Mouse (Mus musculus) lung, postnatal 0 days (tissue): ENCODE measurements around the gene Ifi205. TPM values are rescaled to one million over a fixed set of nuclear protein-coding genes. Genes with fewer than 3 reads are reported as not detected.
"Not testable (repeated sequence)": the region's sequence is repeated elsewhere in the genome, so short reads cannot be mapped to it uniquely, and the experiment has no call there.

Source experiments
- ATAC-seq: fragments of 200-750 bp; cut with Nextera tagmentation; 2 replicates; pipeline ENCODE4 v1.8.0; 2017; ENCODE audit warnings: moderate library complexity
- DNase-seq: peaks from one replicate; pipeline ENCODE4 v3.0.0-alpha.2; 2016; ENCODE audit warnings: low spot score
- H3K27ac ChIP-seq: fragments of 300-500 bp; sonication (generic); 2 replicates; pipeline ENCODE4 v1.5.1; 2014; ENCODE audit warnings: antibody characterized with exemption, mild to moderate bottlenecking, low read length, mixed read lengths
- H3K27me3 ChIP-seq: fragments of 300-500 bp; sonication (generic); replicated peaks from 2 replicates; pipeline ENCODE4 v1.6.1; 2014; ENCODE audit warnings: low read length, mixed read lengths; ENCODE audit not compliant: insufficient read depth
- H3K36me3 ChIP-seq: fragments of 300-500 bp; sonication (generic); 2 replicates; pipeline ENCODE4 v1.6.1; 2014; ENCODE audit warnings: low read length, mixed read lengths; ENCODE audit not compliant: insufficient read depth
- H3K4me1 ChIP-seq: fragments of 300-500 bp; sonication (generic); 2 replicates; pipeline ENCODE4 v1.6.1; 2014; ENCODE audit warnings: antibody characterized with exemption, low read depth, low read length, mixed read lengths; ENCODE audit not compliant: insufficient read depth
- H3K4me2 ChIP-seq: fragments of 300-500 bp; sonication (generic); replicated peaks from 2 replicates; pipeline ENCODE4 v1.6.1; 2014; ENCODE audit warnings: low read depth, mild to moderate bottlenecking, low read length, moderate library complexity, mixed read lengths
- H3K4me3 ChIP-seq: fragments of 300-500 bp; sonication (generic); 2 replicates; pipeline ENCODE4 v1.5.1; 2014; ENCODE audit warnings: low read depth, low read length
- H3K9ac ChIP-seq: fragments of 300-500 bp; sonication (generic); replicated peaks from 2 replicates; pipeline ENCODE4 v1.6.1; 2014; ENCODE audit warnings: low read depth, mild to moderate bottlenecking
- H3K9me3 ChIP-seq: fragments of 300-500 bp; sonication (generic); 2 replicates; pipeline ENCODE4 v1.6.1; 2016; ENCODE audit warnings: low read length, mixed read lengths
- CTCF ChIP-seq: IDR thresholded peaks from 2 replicates; pipeline ENCODE4 v1.5.1; 2016; ENCODE audit warnings: antibody characterized with exemption, mild to moderate bottlenecking
- EP300 ChIP-seq: IDR thresholded peaks from 2 replicates; pipeline ENCODE4 v1.6.1; 2016; ENCODE audit warnings: antibody characterized with exemption, mild to moderate bottlenecking, control low read depth
- WGBS: fragments of 180-500 bp; shearing (Covaris S2); extraction: QIAGEN DNeasy Blood & Tissue Kit; methylation state at CpG from one replicate; pipeline ENCODE4 v1.1.7; 2014; 5-methylcytosine and 5-hydroxymethylcytosine counted together
- polyA plus RNA-seq: library from polyadenylated mRNA; unstranded; fragments of >200 nt; fragmentation: Nextera tagmentation; extraction: Ambion mirVana; gene quantifications from 2 replicates; pipeline ENCODE4 v1.2.1, GENCODE M21; 2015

The Ifi205 gene
- polyA plus RNA-seq, 1 experiment from 2014 or later: 0.37 TPM

DNA sequence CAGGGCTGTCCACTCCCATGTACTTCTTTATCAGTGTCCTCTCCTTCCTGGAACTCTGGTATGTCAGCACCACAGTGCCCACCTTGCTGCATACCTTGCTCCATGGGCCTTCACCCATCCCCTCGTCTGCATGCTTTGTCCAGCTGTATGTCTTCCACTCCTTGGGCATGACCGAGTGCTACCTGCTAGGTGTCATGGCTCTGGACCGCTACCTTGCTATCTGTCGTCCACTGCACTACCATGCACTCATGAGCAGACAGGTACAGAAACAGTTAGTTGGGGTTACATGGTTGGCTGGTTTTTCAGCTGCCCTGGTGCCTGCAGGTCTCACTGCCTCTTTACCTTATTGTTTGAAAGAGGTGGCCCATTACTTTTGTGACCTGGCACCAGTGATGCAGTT lies 18.9 kb upstream of the Ifi205 start:
- no peaks in the 10 kb centered on the region for H3K27me3 ChIP-seq
- H3K9ac ChIP-seq: no peak overlapping the region
- TF ChIP-seq EP300 (no peak), CTCF (no peak)
- no peak overlapping the region for H3K4me3 ChIP-seq
- no peak for DNase-seq
- H3K4me2 ChIP-seq: no peak overlapping the region
- ATAC-seq: no peak
- H3K36me3 ChIP-seq: no peaks in the 10 kb centered on the region
- no peaks in the 10 kb centered on the region for H3K9me3 ChIP-seq
- no peaks in the 10 kb centered on the region for H3K4me1 ChIP-seq
- no peak overlapping the region for H3K27ac ChIP-seq
- WGBS: 81% methylated on average over 4 of the region's 4 CpGs

GRCm38 (mm10) chr1:174049357-174049756 lies 17.7 kb upstream of the Ifi205 start:
- not testable (repeated sequence) for DNase-seq, H3K4me1 ChIP-seq, H3K27me3 ChIP-seq, H3K4me2 ChIP-seq, H3K9me3 ChIP-seq, H3K9ac ChIP-seq, H3K36me3 ChIP-seq, ATAC-seq, H3K4me3 ChIP-seq, H3K27ac ChIP-seq
- WGBS: 36% methylated on average over 4 of the region's 4 CpGs

- 67% methylated on average over 2 of the region's 2 CpGs for WGBS
- H3K36me3 ChIP-seq: no peaks in the 10 kb centered on the region
- DNase-seq: no peak
- H3K9ac ChIP-seq: no peak within 1 kb of the TSS
- no peaks in the 10 kb centered on the region for H3K4me1 ChIP-seq
- no peaks in the 10 kb centered on the region for H3K27me3 ChIP-seq
- no peak within 1 kb of the TSS for H3K27ac ChIP-seq
- no peak within 1 kb of the TSS for H3K4me3 ChIP-seq
- no peak within 1 kb of the TSS for H3K4me2 ChIP-seq
- no peaks in the 10 kb centered on the region for H3K9me3 ChIP-seq
- ATAC-seq: no peak
- TF ChIP-seq CTCF (no peak), EP300 (no peak)
Observed at GRCm38 (mm10) chr1:174048893-174049292, 17.3 kb upstream of the Ifi205 start, which contains the start of gene Olfr432. Olfr432 (plus strand) TSS chr1:174049205.

DNA sequence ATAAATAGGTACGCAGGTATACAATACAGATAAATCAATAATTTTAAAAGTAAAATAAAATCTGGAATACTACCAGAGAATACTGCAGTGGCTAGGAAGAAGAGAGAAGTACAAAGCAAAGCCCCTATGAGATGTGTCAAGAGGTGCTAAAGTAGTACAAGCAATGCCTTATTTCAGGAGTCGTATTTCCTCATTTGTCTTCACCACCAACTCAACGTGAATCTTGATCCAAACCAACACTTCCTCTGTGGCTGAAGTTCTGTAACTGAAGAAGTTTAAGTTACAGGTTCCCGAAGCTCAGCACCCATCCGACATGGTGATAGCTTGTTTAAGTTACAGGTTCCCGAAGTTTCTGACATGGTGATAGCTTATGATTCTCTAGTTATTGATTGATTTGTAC lies 16.6 kb upstream of the Ifi205 start:
- not testable (repeated sequence) for H3K9me3 ChIP-seq, DNase-seq, H3K4me2 ChIP-seq, H3K27ac ChIP-seq, H3K36me3 ChIP-seq, ATAC-seq, H3K4me1 ChIP-seq, H3K9ac ChIP-seq, H3K27me3 ChIP-seq, H3K4me3 ChIP-seq
- WGBS: 64% methylated on average over 5 of the region's 6 CpGs

GRCm38 (mm10) chr1:174044431-174044830 lies 12.8 kb upstream of the Ifi205 start:
- Histone ChIP-seq H3K27ac (no peak overlapping the region), H3K4me1 (no peaks in the 10 kb centered on the region), H3K4me2 (no peak overlapping the region), H3K27me3 (no peaks in the 10 kb centered on the region), H3K9ac (no peak overlapping the region), H3K4me3 (no peak overlapping the region), H3K9me3 (no peaks in the 10 kb centered on the region), H3K36me3 (no peaks in the 10 kb centered on the region)
- DNase-seq (peak; percentile 45), ATAC-seq (no peak)
- WGBS: 53% methylated on average over 2 of the region's 2 CpGs
- TF ChIP-seq CTCF (no peak), EP300 (peak; percentile 59)

DNA sequence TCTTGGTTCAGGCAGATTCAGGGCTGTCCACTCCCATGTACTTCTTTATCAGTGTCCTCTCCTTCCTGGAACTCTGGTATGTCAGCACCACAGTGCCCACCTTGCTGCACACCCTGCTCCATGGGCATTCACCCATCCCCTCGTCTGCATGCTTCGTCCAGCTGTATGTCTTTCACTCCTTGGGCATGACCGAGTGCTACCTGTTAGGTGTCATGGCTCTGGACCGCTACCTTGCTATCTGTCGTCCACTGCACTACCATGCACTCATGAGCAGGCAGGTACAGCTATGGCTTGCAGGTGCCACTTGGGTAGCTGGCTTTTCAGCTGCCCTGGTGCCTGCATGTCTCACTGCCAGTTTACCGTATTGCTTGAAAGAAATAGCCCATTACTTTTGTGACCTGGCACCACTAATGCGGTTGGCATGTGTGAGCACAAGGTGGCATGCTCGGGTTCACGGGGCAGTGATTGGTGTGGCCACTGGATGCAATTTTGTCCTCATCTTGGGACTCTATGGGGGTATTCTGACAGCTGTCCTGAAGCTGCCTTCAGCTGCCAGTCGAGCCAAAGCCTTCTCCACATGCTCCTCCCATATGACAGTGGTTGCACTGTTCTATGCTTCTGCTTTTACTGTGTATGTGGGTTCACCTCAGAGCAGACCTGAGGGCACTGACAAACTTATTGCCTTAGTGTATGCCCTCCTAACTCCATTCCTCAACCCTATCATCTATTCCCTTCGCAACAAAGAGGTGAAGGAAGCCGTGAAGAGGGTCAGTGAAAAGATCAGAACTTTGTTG lies 10.7 kb upstream of the Ifi205 start:
- H3K27ac ChIP-seq, ATAC-seq, DNase-seq, H3K36me3 ChIP-seq, H3K4me1 ChIP-seq, H3K9ac ChIP-seq, H3K4me3 ChIP-seq, H3K4me2 ChIP-seq, H3K9me3 ChIP-seq, H3K27me3 ChIP-seq: not testable (repeated sequence)
- 79% methylated on average over 12 of the region's 12 CpGs for WGBS
